Mouse (Mus musculus) midbrain, embryonic 12.5 days (tissue): Measurements from ENCODE around the gene Rbfox1. TPM values are rescaled to one million over a fixed set of nuclear protein-coding genes. Genes with fewer than 3 reads are reported as not detected.

Experiments used
- ATAC-seq: fragments of 200-750 bp; cut with Nextera tagmentation; 2 replicates; pipeline ENCODE4 v1.8.0; 2017; ENCODE audit warnings: low read depth, moderate TSS enrichment, moderate library complexity; ENCODE audit not compliant: low FRiP score
- H3K27ac ChIP-seq: fragments of 300-500 bp; sonication (generic); replicated peaks from 2 replicates; pipeline ENCODE4 v1.5.1; 2016; ENCODE audit warnings: mild to moderate bottlenecking
- H3K27me3 ChIP-seq: fragments of 300-500 bp; sonication (generic); 2 replicates; pipeline ENCODE4 v1.6.1; 2016; ENCODE audit warnings: mild to moderate bottlenecking
- H3K36me3 ChIP-seq: fragments of 300-500 bp; sonication (generic); 2 replicates; pipeline ENCODE4 v1.6.1; 2016
- H3K4me1 ChIP-seq: fragments of 300-500 bp; sonication (generic); 2 replicates; pipeline ENCODE4 v1.6.1; 2016
- H3K4me2 ChIP-seq: fragments of 300-500 bp; sonication (generic); replicated peaks from 2 replicates; pipeline ENCODE4 v1.6.1; 2016; ENCODE audit warnings: mild to moderate bottlenecking, moderate library complexity
- H3K4me3 ChIP-seq: fragments of 300-500 bp; sonication (generic); 2 replicates; pipeline ENCODE4 v1.5.1; 2016; ENCODE audit warnings: mild to moderate bottlenecking
- H3K9ac ChIP-seq: fragments of 300-500 bp; sonication (generic); replicated peaks from 2 replicates; pipeline ENCODE4 v1.6.1; 2016; ENCODE audit warnings: mild to moderate bottlenecking, moderate library complexity
- H3K9me3 ChIP-seq: fragments of 300-500 bp; sonication (generic); 2 replicates; pipeline ENCODE4 v1.6.1; 2016; ENCODE audit warnings: mild to moderate bottlenecking
- WGBS: fragments of 180-500 bp; shearing (Covaris S2); methylation state at CpG from one replicate; pipeline ENCODE4 v1.1.7; 2016; 5-methylcytosine and 5-hydroxymethylcytosine counted together
- polyA plus RNA-seq: library from polyadenylated mRNA; unstranded; fragments of >200 nt; fragmentation: Nextera tagmentation; extraction: Ambion mirVana; gene quantifications from 2 replicates; pipeline ENCODE4 v1.2.1, GENCODE M21; 2016

Gene Rbfox1
- polyA plus RNA-seq, 1 experiment from 2014 or later: 32.9 TPM

DNA sequence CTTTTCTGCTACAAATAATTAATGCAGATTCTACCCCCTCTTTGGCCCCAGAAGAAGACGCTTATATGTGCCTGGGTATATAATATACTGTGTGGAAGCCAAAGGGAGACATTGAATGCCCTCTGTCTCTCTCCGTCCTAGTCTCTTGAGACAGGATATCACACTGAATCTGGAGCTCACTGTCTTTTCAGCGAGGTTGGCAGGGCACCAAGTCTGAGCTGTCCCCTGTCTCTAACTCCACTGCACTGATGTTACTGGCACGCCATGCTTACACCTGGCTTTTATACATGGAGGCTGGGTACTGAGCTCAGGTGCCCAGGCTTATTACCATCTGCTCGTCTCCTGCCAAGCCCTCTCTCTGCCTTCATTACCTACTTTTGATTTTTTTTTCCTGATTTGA lies 1343.1 kb downstream of the Rbfox1 start:
- Histone ChIP-seq H3K9ac (no peak overlapping the region), H3K27ac (no peak overlapping the region), H3K4me3 (no peak overlapping the region), H3K4me2 (no peak overlapping the region), H3K9me3 (no peaks in the 10 kb centered on the region), H3K4me1 (no peaks in the 10 kb centered on the region), H3K27me3 (no peaks in the 10 kb centered on the region), H3K36me3 (no peaks in the 10 kb centered on the region)
- 92% methylated on average over 5 of the region's 5 CpGs for WGBS
- no peak for ATAC-seq

DNA sequence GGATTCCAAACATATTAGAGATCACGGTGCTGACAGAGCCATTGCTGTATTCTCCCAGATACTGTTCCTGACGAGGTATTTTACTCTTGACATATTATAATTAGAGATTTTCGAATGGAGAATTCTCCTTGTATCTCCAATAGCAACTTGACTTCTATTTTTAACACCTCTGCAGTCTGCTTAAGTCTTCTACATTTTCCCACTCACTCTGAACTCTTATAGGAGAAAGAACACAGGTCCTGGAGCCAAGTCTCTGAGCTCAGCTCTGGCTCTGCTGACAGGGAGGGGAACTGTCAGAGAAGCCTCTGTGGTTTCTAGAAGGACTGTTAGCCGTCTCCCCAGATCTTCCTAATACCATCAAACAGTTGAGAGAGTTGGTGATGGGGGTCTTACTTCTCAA lies 1344.1 kb downstream of the Rbfox1 start:
- H3K4me2 ChIP-seq: no peak overlapping the region
- ATAC-seq: no peak
- H3K27me3 ChIP-seq: no peaks in the 10 kb centered on the region
- no peaks in the 10 kb centered on the region for H3K36me3 ChIP-seq
- no peak overlapping the region for H3K4me3 ChIP-seq
- no peak overlapping the region for H3K9ac ChIP-seq
- no peak overlapping the region for H3K27ac ChIP-seq
- no peaks in the 10 kb centered on the region for H3K4me1 ChIP-seq
- WGBS: 74% methylated on average over 4 of the region's 4 CpGs
- no peaks in the 10 kb centered on the region for H3K9me3 ChIP-seq

DNA sequence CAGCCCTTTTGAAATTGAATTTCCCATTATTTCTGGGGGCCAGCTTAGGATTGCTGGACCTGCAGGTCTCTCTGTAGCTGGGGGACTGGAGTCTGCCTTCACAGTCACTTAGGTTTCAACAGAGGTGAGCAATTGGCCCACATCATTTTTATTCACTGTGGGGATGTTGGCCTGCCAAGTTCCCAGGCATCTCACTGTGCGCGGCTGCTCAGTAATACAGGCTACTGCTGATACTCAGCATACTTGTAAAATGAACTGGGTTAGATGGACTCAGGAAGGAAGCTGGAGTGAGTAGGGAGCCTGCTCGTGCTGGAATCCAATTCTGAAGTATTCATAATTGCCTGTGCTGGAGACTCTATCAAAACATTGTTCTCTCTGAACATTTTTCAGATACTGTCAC lies 1356.5 kb downstream of the Rbfox1 start:
- no peaks in the 10 kb centered on the region for H3K9me3 ChIP-seq
- H3K4me3 ChIP-seq: no peak overlapping the region
- no peaks in the 10 kb centered on the region for H3K4me1 ChIP-seq
- H3K27me3 ChIP-seq: no peaks in the 10 kb centered on the region
- H3K36me3 ChIP-seq: no peaks in the 10 kb centered on the region
- no peak overlapping the region for H3K27ac ChIP-seq
- H3K9ac ChIP-seq: no peak overlapping the region
- WGBS: 84% methylated on average over 3 of the region's 3 CpGs
- no peak overlapping the region for H3K4me2 ChIP-seq
- no peak for ATAC-seq

DNA sequence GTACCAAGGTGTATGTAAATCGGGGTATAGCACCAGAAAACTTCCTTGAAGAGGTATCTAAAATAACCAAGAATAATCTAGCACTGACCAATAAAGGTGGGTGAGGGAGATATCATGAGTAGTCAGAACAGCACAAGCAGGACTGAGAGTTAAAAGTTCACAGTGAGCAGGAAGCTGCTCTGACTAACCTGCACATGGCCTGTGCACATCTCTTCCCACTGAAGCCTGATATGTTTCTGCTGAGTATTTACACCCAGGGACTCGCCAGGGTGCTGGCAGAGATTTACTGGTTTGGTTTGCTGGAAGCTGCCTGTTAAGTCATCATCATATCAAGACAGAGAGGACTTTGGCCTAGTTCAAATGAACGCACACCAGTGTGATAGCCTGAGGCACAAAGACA lies 1357.3 kb downstream of the Rbfox1 start:
- no peaks in the 10 kb centered on the region for H3K27me3 ChIP-seq
- WGBS: 87% methylated on average over 3 of the region's 3 CpGs
- ATAC-seq: no peak

DNA sequence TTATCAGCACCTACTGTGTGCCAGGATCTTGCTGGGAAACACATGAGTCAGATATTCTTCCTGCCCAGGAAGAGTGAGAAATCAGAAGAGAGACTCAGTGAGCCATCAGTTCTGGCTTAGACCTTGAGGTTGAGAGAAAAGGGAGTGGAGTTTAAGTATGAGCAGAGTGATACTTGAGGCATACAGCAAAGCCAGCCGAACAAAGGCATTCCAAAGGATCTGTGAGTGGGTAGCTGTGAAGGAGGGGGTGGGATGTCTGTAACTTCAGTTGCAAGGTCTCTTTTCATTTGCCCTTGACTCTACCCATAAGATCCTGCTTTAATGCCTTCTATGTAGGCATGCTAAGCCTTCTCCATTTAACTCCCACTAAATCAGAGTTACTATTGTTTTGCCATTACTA lies 1359.2 kb downstream of the Rbfox1 start:
- Histone ChIP-seq H3K27ac (no peak overlapping the region), H3K27me3 (no peaks in the 10 kb centered on the region), H3K9me3 (no peaks in the 10 kb centered on the region), H3K4me1 (no peaks in the 10 kb centered on the region), H3K4me3 (no peak overlapping the region), H3K9ac (no peak overlapping the region), H3K36me3 (no peaks in the 10 kb centered on the region), H3K4me2 (no peak overlapping the region)
- 57% methylated on average over 1 of the region's 1 CpGs for WGBS
- no peak for ATAC-seq

More for the DNA sequence above, 1357.3 kb downstream of the Rbfox1 start:
- H3K4me3 ChIP-seq: no peak overlapping the region
- H3K36me3 ChIP-seq: no peaks in the 10 kb centered on the region
- no peaks in the 10 kb centered on the region for H3K9me3 ChIP-seq
- no peak overlapping the region for H3K9ac ChIP-seq
- no peak overlapping the region for H3K27ac ChIP-seq
- no peak overlapping the region for H3K4me2 ChIP-seq
- no peaks in the 10 kb centered on the region for H3K4me1 ChIP-seq

DNA sequence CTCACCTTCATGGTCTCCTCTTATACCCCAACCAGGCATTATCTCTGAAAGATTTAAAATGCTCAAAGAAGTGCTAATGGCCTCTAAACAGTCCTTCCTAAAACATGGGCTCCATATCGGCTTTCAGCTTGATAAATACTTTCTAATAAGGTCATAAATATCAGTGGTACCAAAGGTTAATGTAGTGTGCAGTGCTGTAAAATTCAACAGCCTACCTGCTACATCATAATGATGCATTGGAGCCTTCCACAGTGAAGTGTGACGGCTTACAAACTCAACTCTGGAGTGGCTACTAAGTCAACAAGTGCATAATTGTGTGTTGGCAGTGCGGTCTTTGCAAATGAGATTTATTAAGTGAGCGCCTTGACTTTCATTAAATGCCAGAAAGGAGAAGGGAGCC lies 1366.5 kb downstream of the Rbfox1 start:
- Histone ChIP-seq H3K9me3 (no peaks in the 10 kb centered on the region), H3K27ac (no peak overlapping the region), H3K9ac (no peak overlapping the region), H3K36me3 (no peaks in the 10 kb centered on the region), H3K4me2 (no peak overlapping the region), H3K4me3 (no peak overlapping the region), H3K4me1 (0 out of 2 replicates have a peak, but pooled peaks cover 3% of the 10 kb centered on the region), H3K27me3 (no peaks in the 10 kb centered on the region)
- ATAC-seq: no peak
- WGBS: 68% methylated on average over 4 of the region's 4 CpGs

DNA sequence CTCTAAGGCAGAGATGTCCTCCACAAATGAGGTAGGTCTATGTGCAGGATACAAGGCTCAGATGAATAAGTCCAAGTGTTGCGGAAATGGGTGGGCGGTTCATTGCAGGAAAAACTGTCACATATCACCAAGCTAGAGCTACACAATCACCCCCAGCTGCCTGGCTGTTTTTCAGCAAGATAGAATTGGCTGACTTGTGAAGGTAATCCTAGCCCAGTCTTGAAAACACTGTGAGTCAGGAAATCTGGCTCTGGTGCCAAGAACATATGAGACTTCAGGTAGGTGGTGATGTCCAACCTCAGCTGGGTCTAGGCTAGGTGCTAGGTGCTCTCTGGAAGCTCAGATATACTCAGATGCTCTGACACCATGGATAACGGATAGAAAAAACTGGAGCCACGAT lies 1372.2 kb downstream of the Rbfox1 start:
- H3K4me3 ChIP-seq: no peak overlapping the region
- no peaks in the 10 kb centered on the region for H3K4me1 ChIP-seq
- H3K36me3 ChIP-seq: no peaks in the 10 kb centered on the region
- no peaks in the 10 kb centered on the region for H3K9me3 ChIP-seq
- no peak overlapping the region for H3K4me2 ChIP-seq
- no peak overlapping the region for H3K27ac ChIP-seq
- WGBS: 90% methylated on average over 4 of the region's 4 CpGs
- H3K27me3 ChIP-seq: no peaks in the 10 kb centered on the region
- no peak for ATAC-seq
- no peak overlapping the region for H3K9ac ChIP-seq

DNA sequence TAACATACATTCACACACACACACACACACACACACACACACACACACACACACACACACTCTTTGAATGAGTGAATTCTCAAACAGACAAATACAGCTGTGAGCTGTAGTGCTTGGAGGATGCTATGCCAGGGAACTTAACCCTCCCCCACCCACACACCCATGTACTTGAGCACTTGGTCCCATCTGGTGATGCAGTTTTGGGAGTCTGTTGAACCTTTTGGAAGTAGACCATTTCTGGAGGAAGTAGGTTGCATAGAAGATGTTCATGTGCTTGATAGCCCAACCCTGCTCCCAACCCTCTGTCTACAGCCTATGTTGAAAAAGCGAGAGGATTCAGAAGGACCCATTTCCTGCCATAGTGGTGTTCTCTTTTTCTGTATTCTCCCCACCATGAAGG lies 1378.1 kb downstream of the Rbfox1 start:
- no peak overlapping the region for H3K27ac ChIP-seq
- H3K4me1 ChIP-seq: no peaks in the 10 kb centered on the region
- no peak overlapping the region for H3K9ac ChIP-seq
- H3K36me3 ChIP-seq: no peaks in the 10 kb centered on the region
- WGBS: 80% methylated on average over 1 of the region's 1 CpGs
- H3K9me3 ChIP-seq: no peaks in the 10 kb centered on the region
- H3K4me2 ChIP-seq: no peak overlapping the region
- H3K4me3 ChIP-seq: no peak overlapping the region
- no peaks in the 10 kb centered on the region for H3K27me3 ChIP-seq
- no peak for ATAC-seq

DNA sequence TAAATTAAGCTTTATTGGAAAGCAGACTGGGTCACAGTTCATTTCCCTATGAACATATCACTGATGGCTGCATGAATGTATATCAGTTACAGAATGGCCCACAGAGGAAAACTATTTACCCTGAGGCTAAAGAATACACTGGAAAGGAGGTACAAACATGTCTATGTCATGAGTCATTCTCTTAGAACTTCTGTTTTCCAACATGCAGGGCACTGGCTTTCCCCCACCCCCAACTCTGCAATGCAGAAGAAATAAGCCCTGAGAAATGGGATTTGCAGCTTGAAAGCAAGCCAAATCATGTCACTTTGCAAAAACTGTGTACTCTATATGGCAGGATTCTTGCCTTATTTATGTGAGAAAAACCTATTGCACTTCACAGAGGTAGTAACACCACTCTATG lies 1380.6 kb downstream of the Rbfox1 start:
- Histone ChIP-seq H3K36me3 (no peaks in the 10 kb centered on the region), H3K4me2 (no peak overlapping the region), H3K9me3 (no peaks in the 10 kb centered on the region), H3K9ac (no peak overlapping the region), H3K4me1 (no peaks in the 10 kb centered on the region), H3K27ac (no peak overlapping the region), H3K27me3 (no peaks in the 10 kb centered on the region), H3K4me3 (no peak overlapping the region)
- no peak for ATAC-seq

DNA sequence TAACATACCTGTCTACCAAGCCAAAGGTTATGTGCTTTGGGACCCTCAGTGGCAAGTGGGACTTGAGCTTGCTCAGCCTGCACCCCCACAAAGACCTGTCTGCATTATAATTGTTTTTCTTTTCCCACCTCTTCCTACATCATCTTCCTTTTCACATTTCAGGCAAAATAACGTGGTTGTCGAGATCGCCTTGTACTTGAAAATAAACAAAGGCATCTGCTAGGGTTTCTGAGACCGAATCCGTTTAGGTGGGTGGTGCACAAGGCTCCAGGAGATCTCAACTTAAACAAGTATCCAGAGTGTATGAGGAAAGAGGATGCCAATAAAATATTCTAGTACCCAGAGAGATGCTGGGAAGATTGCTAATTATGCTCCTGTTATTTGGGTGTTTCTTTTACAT lies 1390.3 kb downstream of the Rbfox1 start:
- Histone ChIP-seq H3K27me3 (no peaks in the 10 kb centered on the region), H3K27ac (no peak overlapping the region), H3K4me1 (no peaks in the 10 kb centered on the region), H3K9me3 (no peaks in the 10 kb centered on the region), H3K9ac (no peak overlapping the region), H3K36me3 (no peaks in the 10 kb centered on the region), H3K4me2 (no peak overlapping the region), H3K4me3 (no peak overlapping the region)
- WGBS: 93% methylated on average over 5 of the region's 5 CpGs
- ATAC-seq: no peak

DNA sequence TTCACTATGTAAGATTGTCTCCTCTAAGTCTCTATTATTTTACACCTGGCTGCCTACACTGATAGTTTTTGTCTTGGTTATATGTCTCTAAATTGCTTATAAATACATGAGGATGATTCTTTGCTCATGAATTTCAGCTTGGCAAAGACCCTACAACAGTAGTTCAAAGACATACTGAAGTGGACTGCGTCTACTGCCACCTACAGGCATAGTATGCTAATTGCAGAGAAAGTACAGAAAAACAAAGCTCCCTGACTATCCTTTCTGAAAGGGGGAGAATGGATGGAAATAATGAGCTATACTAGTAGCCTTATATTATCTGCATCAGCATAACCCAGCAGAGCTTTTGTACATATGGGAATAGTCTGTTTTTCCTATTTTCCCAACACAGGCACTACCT lies 1390.7 kb downstream of the Rbfox1 start:
- Histone ChIP-seq H3K27ac (no peak overlapping the region), H3K9me3 (no peaks in the 10 kb centered on the region), H3K36me3 (no peaks in the 10 kb centered on the region), H3K4me3 (no peak overlapping the region), H3K4me2 (no peak overlapping the region), H3K27me3 (no peaks in the 10 kb centered on the region), H3K4me1 (no peaks in the 10 kb centered on the region), H3K9ac (no peak overlapping the region)
- ATAC-seq: no peak
- 49% methylated on average over 1 of the region's 1 CpGs for WGBS

DNA sequence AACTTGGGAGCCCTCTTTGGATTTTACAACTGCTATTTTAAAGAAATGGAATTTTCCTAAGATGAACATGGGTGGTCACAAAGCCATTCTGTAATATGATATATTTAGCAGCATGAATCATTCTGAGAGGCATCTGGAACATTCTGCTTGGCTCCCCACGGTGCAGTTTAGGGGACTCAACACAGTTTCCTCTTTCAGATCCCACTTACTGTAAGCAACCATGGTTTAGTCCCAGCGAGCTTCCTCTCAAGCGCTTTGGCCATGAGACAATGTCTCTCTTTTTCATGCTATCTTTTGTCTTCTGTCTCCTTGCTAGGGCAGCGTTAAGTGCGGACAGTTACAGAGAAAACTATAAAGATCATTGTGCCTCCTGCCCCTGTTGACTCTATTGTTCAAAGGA lies 1394.4 kb downstream of the Rbfox1 start:
- H3K4me2 ChIP-seq: no peak overlapping the region
- H3K4me3 ChIP-seq: no peak overlapping the region
- H3K27ac ChIP-seq: no peak overlapping the region
- no peak for ATAC-seq
- H3K36me3 ChIP-seq: no peaks in the 10 kb centered on the region
- H3K9ac ChIP-seq: no peak overlapping the region
- no peaks in the 10 kb centered on the region for H3K4me1 ChIP-seq
- no peaks in the 10 kb centered on the region for H3K27me3 ChIP-seq
- H3K9me3 ChIP-seq: no peaks in the 10 kb centered on the region
- WGBS: 79% methylated on average over 5 of the region's 5 CpGs

DNA sequence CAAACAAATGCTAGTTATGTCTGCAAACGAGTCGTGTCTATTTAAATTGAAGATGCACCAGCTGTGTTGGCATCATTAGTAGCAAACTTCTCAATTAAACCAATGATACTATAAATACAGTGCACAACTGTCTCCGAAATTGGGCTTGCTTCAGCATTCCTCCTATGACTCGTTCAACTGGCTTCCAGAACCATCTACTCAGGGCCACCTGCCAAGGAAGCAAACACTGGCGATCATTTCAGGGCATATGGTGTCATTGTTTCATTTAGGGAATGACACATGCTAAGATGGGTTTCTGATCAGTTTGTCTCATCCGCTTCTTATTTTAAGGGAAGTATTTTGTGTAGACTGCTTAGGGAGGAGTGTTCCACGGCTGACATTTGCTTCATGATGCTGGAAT lies 1397.1 kb downstream of the Rbfox1 start:
- H3K36me3 ChIP-seq: no peaks in the 10 kb centered on the region
- no peak overlapping the region for H3K9ac ChIP-seq
- H3K4me1 ChIP-seq: no peaks in the 10 kb centered on the region
- H3K9me3 ChIP-seq: no peaks in the 10 kb centered on the region
- no peak overlapping the region for H3K27ac ChIP-seq
- H3K4me2 ChIP-seq: no peak overlapping the region
- 89% methylated on average over 7 of the region's 7 CpGs for WGBS
- H3K4me3 ChIP-seq: no peak overlapping the region
- ATAC-seq: no peak
- no peaks in the 10 kb centered on the region for H3K27me3 ChIP-seq
